Mouse (Mus musculus): ENCODE measurements at regions not wholly inside any gene's neighbourhood (a gene's known extent, or its start where the extent isn't known, plus 50 kb on each side); places are given as distances from the start of the nearest gene placed in this dataset.

- no peaks in the 10 kb centered on the region for H3K27me3 ChIP-seq (ENCODE audit: control insufficient read depth, insufficient read depth, low read length)
- H3K4me3 ChIP-seq (ENCODE audit: control insufficient read depth, insufficient read depth, low read length): no peak overlapping the region
- no peak for DNase-seq
- no peak overlapping the region for H3K27ac ChIP-seq (ENCODE audit: control insufficient read depth, insufficient read depth, low read length)
- WGBS: 96% methylated on average over 1 of the region's 1 CpGs
- TF ChIP-seq POLR2A (IDR thresholded peaks at IDR 0.05; ENCODE audit: control insufficient read depth, extremely low read depth, insufficient read depth, low read length, poor library complexity): no peak
- no peak for TF ChIP-seq CTCF (IDR thresholded peaks at IDR 0.05; ENCODE audit: borderline replicate concordance, control insufficient read depth, extremely low read depth, insufficient read depth, low read length, poor library complexity)
- H3K4me1 ChIP-seq (replicated peaks; ENCODE audit: control insufficient read depth, insufficient read depth, low read length): no peaks in the 10 kb centered on the region
- H3K36me3 ChIP-seq (ENCODE audit: control insufficient read depth, insufficient read depth, low read length): no peaks in the 10 kb centered on the region
Measured at GRCm38 (mm10) chr6:97682213-97682612, 64.9 kb upstream of the Frmd4b start.

- TF ChIP-seq CTCF (IDR thresholded peaks at IDR 0.05; ENCODE audit: borderline replicate concordance, control insufficient read depth, extremely low read depth, insufficient read depth, low read length, poor library complexity) (no peak), POLR2A (IDR thresholded peaks at IDR 0.05; ENCODE audit: control insufficient read depth, extremely low read depth, insufficient read depth, low read length, poor library complexity) (no peak)
- Histone ChIP-seq H3K4me3 (ENCODE audit: control insufficient read depth, insufficient read depth, low read length) (no peak overlapping the region), H3K36me3 (ENCODE audit: control insufficient read depth, insufficient read depth, low read length) (no peaks in the 10 kb centered on the region), H3K4me1 (replicated peaks; ENCODE audit: control insufficient read depth, insufficient read depth, low read length) (no peaks in the 10 kb centered on the region), H3K27me3 (ENCODE audit: control insufficient read depth, insufficient read depth, low read length) (no peaks in the 10 kb centered on the region), H3K27ac (ENCODE audit: control insufficient read depth, insufficient read depth, low read length) (no peak overlapping the region)
- WGBS: 91% methylated on average over 5 of the region's 5 CpGs
- DNase-seq: no peak
Measured at GRCm38 (mm10) chr6:97675181-97675756, 57.9 kb upstream of the Frmd4b start.

- 81% methylated on average over 5 of the region's 5 CpGs for WGBS
- no peak for DNase-seq
- TF ChIP-seq CTCF (IDR thresholded peaks at IDR 0.05; ENCODE audit: borderline replicate concordance, control insufficient read depth, extremely low read depth, insufficient read depth, low read length, poor library complexity): no peak
- TF ChIP-seq POLR2A (IDR thresholded peaks at IDR 0.05; ENCODE audit: control insufficient read depth, extremely low read depth, insufficient read depth, low read length, poor library complexity): no peak
Measured at GRCm38 (mm10) chr6:97666818-97667629, 49.7 kb upstream of the Frmd4b start.

More at GRCm38 (mm10) chr6:97666818-97667629, 49.7 kb upstream of the Frmd4b start:
- H3K27me3 ChIP-seq (ENCODE audit: control insufficient read depth, insufficient read depth, low read length): no peaks in the 10 kb centered on the region
- no peaks in the 10 kb centered on the region for H3K36me3 ChIP-seq (ENCODE audit: control insufficient read depth, insufficient read depth, low read length)
- no peak overlapping the region for H3K27ac ChIP-seq (ENCODE audit: control insufficient read depth, insufficient read depth, low read length)
- H3K4me3 ChIP-seq (ENCODE audit: control insufficient read depth, insufficient read depth, low read length): no peak overlapping the region
- H3K4me1 ChIP-seq (replicated peaks; ENCODE audit: control insufficient read depth, insufficient read depth, low read length): no peaks in the 10 kb centered on the region
